Mouse (Mus musculus) ES-E14 (cell line): ENCODE measurements at regions not wholly inside any gene's neighbourhood (a gene's known extent, or its start where the extent isn't known, plus 50 kb on each side); places are given as distances from the start of the nearest gene placed in this dataset.

Experiments
- CHD2 ChIP-seq: IDR thresholded peaks from 2 replicates; pipeline ENCODE4 v1.6.1; 2014; ENCODE audit warnings: mild to moderate bottlenecking, low read depth, low read length, inconsistent platforms
- HCFC1 ChIP-seq: IDR thresholded peaks from 2 replicates; pipeline ENCODE4 v1.6.1; 2012; ENCODE audit warnings: low read length, inconsistent platforms, borderline replicate concordance; ENCODE audit not compliant: insufficient read depth
- MAFK ChIP-seq: IDR thresholded peaks from 2 replicates; pipeline ENCODE4 v1.6.1; 2014; ENCODE audit warnings: mild to moderate bottlenecking, low read depth, low read length, inconsistent platforms; ENCODE audit not compliant: insufficient read depth
- ZC3H11A ChIP-seq: IDR thresholded peaks from 2 replicates; pipeline ENCODE4 v1.6.1; 2012; ENCODE audit warnings: low read depth, mild to moderate bottlenecking, inconsistent platforms, low read length, borderline replicate concordance
- ZNF384 ChIP-seq: IDR thresholded peaks from 2 replicates; pipeline ENCODE4 v1.6.1; 2012; ENCODE audit warnings: low read depth, low read length, inconsistent platforms

- TF ChIP-seq CHD2, result no peak
- no peak for TF ChIP-seq HCFC1
- no peak for TF ChIP-seq MAFK
- TF ChIP-seq ZNF384, result no peak
- no peak for TF ChIP-seq ZC3H11A
Measured at GRCm38 (mm10) chr19:60399425-60399824, 68.7 kb downstream of the Prlhr start.
